Mouse (Mus musculus): Measurements from ENCODE around the gene Cox7a2.

The Cox7a2 gene

GRCm38 (mm10) chr9:79759385-79760005, at the start of gene Cox7a2:
Gene Cox7a2, minus strand, starts transcription at chr9:79759878.
- peak; percentile 89 to 92 for DNase-seq (ENCODE audit: low read depth in 2 of 2, low spot score in 2 of 2)

- DNase-seq (ENCODE audit: low read depth in 2 of 2, low spot score in 2 of 2) = no peak
Measured at GRCm38 (mm10) chr9:79809411-79809810, 49.7 kb upstream of the Cox7a2 start.

GRCm38 (mm10) chr9:79807178-79807577, 47.5 kb upstream of the Cox7a2 start:
- DNase-seq (ENCODE audit: low read depth in 2 of 2, low spot score in 2 of 2) = no peak

GRCm38 (mm10) chr9:79806317-79807075, 46.8 kb upstream of the Cox7a2 start:
- peak in 1 of 2 experiments; percentile 45 for DNase-seq (ENCODE audit: low read depth in 2 of 2, low spot score in 2 of 2)

- DNase-seq (ENCODE audit: low read depth in 2 of 2, low spot score in 2 of 2) = no peak
Measured at GRCm38 (mm10) chr9:79805426-79805825, 45.7 kb upstream of the Cox7a2 start.

GRCm38 (mm10) chr9:79796461-79797135, 36.9 kb upstream of the Cox7a2 start:
- no peak for DNase-seq (ENCODE audit: low read depth in 2 of 2, low spot score in 2 of 2)

- DNase-seq (ENCODE audit: low read depth in 2 of 2, low spot score in 2 of 2) = peak; percentile 21 to 35
Measured at GRCm38 (mm10) chr9:79795076-79795475, 35.4 kb upstream of the Cox7a2 start.

GRCm38 (mm10) chr9:79792841-79793835, 33.5 kb upstream of the Cox7a2 start, which contains the start of gene Tmem30a:
Gene Tmem30a, minus strand, starts transcription at chr9:79793507.
- DNase-seq (ENCODE audit: low read depth in 2 of 2, low spot score in 2 of 2) = peak; percentile 88 to 89

- no peak for DNase-seq (ENCODE audit: low read depth in 2 of 2, low spot score in 2 of 2)
Measured at GRCm38 (mm10) chr9:79785794-79786085, 26.1 kb upstream of the Cox7a2 start.

GRCm38 (mm10) chr9:79784934-79785793, 25.5 kb upstream of the Cox7a2 start:
- DNase-seq (ENCODE audit: low read depth in 2 of 2, low spot score in 2 of 2) = no peak

GRCm38 (mm10) chr9:79784439-79784838, 24.8 kb upstream of the Cox7a2 start:
- DNase-seq (ENCODE audit: low read depth in 2 of 2, low spot score in 2 of 2) = no peak

- no peak for DNase-seq (ENCODE audit: low read depth in 2 of 2, low spot score in 2 of 2)
Measured at GRCm38 (mm10) chr9:79779354-79779753, 19.7 kb upstream of the Cox7a2 start.

GRCm38 (mm10) chr9:79766991-79767545, 7.4 kb upstream of the Cox7a2 start:
- DNase-seq (ENCODE audit: low read depth in 2 of 2, low spot score in 2 of 2) = no peak

GRCm38 (mm10) chr9:79765329-79765728, 5.7 kb upstream of the Cox7a2 start:
- DNase-seq (ENCODE audit: low read depth in 2 of 2, low spot score in 2 of 2) = no peak

- no peak for DNase-seq (ENCODE audit: low read depth in 2 of 2, low spot score in 2 of 2)
Measured at GRCm38 (mm10) chr9:79762519-79762918, 2.8 kb upstream of the Cox7a2 start.

GRCm38 (mm10) chr9:79760076-79760475, 398 bp upstream of the Cox7a2 start:
- no peak for DNase-seq (ENCODE audit: low read depth in 2 of 2, low spot score in 2 of 2)

GRCm38 (mm10) chr9:79755311-79755710, 4.4 kb downstream of the Cox7a2 start:
- DNase-seq (ENCODE audit: low read depth in 2 of 2, low spot score in 2 of 2) = no peak

- DNase-seq (ENCODE audit: low read depth in 2 of 2, low spot score in 2 of 2) = no peak
Measured at GRCm38 (mm10) chr9:79751846-79752245, 7.8 kb downstream of the Cox7a2 start.

GRCm38 (mm10) chr9:79750709-79751108, 9.0 kb downstream of the Cox7a2 start:
- no peak for DNase-seq (ENCODE audit: low read depth in 2 of 2, low spot score in 2 of 2)

GRCm38 (mm10) chr9:79745036-79745435, 14.6 kb downstream of the Cox7a2 start:
- no peak for DNase-seq (ENCODE audit: low read depth in 2 of 2, low spot score in 2 of 2)
